22 mouse cellular contexts compared by ENCODE assay signal in the genomic region with DNA sequence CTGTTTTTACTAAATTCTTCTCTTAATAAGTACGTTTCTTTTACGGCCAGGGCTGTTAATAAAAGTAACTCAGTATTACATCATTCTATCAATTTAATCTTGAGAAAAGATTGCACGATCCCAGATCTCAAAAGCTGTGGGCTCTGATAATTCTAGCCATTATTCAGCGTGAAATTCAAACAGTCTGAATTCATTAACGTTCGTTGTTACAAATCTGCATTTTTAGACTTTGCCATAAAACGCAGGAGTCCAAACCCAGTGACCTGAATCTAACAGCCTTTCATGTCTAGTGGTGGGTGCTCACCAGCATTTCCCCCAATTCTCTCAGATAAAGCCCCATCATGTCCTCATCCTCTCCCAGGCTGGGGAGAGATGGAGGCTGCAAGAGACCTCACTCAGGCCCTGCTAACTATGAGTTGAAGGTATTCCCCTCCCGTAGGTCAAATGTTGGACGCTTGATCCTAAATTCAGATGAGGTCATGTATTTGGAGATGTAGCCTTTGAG. TPM values are rescaled to one million over a fixed set of nuclear protein-coding genes. Genes with fewer than 3 reads are reported as not detected.
DNase-seq lines count a peak whose midpoint lies in the region; ATAC-seq and TF ChIP-seq lines count a peak whose summit lies in the region.
"Had no signal": no experiment of that assay in that cellular context is flagged by ENCODE, and none has a peak within 500 bp of the region (broad histone marks: within the 10 kb centered on the region; RNA-seq: fewer than 3 reads in every experiment).

No protein-coding gene starts in this region.

- 51% methylated on average over 9 of the region's 9 CpGs for WGBS in hindbrain, embryonic 10.5 days
- WGBS in hindbrain, postnatal 0 days, result 33% methylated on average over 9 of the region's 9 CpGs
- WGBS in hindbrain, embryonic 11.5 days, result 49% methylated on average over 9 of the region's 9 CpGs
- 25% methylated on average over 9 of the region's 9 CpGs for WGBS in midbrain, embryonic 14.5 days

- H3K36me3 ChIP-seq in hindbrain, embryonic 10.5 days, result peaks cover 59% of the 10 kb centered on the region
- H3K36me3 ChIP-seq in hindbrain, postnatal 0 days (ENCODE audit: insufficient read depth, low read length), result no peaks in the 10 kb centered on the region
- 0 out of 2 replicates have a peak, but pooled peaks cover 2% of the 10 kb centered on the region for H3K36me3 ChIP-seq in hindbrain, embryonic 11.5 days (ENCODE audit: control insufficient read depth, insufficient read depth, low read length)
- H3K36me3 ChIP-seq in midbrain, embryonic 14.5 days (ENCODE audit: control insufficient read depth, insufficient read depth, low read length), result 0 out of 2 replicates have a peak, but pooled peaks cover 6% of the 10 kb centered on the region
- H3K36me3 ChIP-seq: hindbrain, embryonic 15.5 days; liver, embryonic 15.5 days had no signal

- H3K4me3 ChIP-seq in hindbrain, embryonic 10.5 days, result no peak overlapping the region
- H3K4me3 ChIP-seq in hindbrain, postnatal 0 days (ENCODE audit: low read length), result no peak overlapping the region
- no peak overlapping the region for H3K4me3 ChIP-seq in hindbrain, embryonic 11.5 days (ENCODE audit: low read depth, low read length)
- H3K4me3 ChIP-seq in midbrain, embryonic 14.5 days (replicated peaks; ENCODE audit: low read depth, low read length), result no peak overlapping the region
- H3K4me3 ChIP-seq: embryonic facial prominence, embryonic 15.5 days; hindbrain, embryonic 15.5 days; limb, embryonic 13.5 days; liver, embryonic 15.5 days had no signal

- DNase-seq in hindbrain, embryonic 10.5 days (ENCODE audit: low spot score), result no peak
- DNase-seq in hindbrain, postnatal 0 days (ENCODE audit: low spot score), result no peak
- DNase-seq in embryo, embryonic 10.5 days (ENCODE audit: low spot score), result peak; percentile 42
- peak; percentile 30 for DNase-seq in hindbrain, embryonic 11.5 days (ENCODE audit: low spot score)
- DNase-seq in midbrain, embryonic 14.5 days, result no peak
- no peak for DNase-seq in right cerebral cortex, postnatal 4 days
- DNase-seq: adrenal gland, adult 2 months; cerebellum, adult 18-20 months; cerebellum, postnatal 36 days; heart, adult 11 months; kidney, adult 11 months; kidney, postnatal 14 days; layer of hippocampus, adult 9-11 months; right cerebral cortex, postnatal 14 days had no signal

- no peak overlapping the region for H3K4me2 ChIP-seq in hindbrain, postnatal 0 days (ENCODE audit: low read depth, low read length)
- no peak overlapping the region for H3K4me2 ChIP-seq in hindbrain, embryonic 11.5 days (replicated peaks; ENCODE audit: low read depth, low read length)
- H3K4me2 ChIP-seq in midbrain, embryonic 14.5 days (ENCODE audit: low read length), result no peak overlapping the region; the same call in 1 of the 2 replicates
- H3K4me2 ChIP-seq: embryonic facial prominence, embryonic 15.5 days; hindbrain, embryonic 15.5 days; limb, embryonic 13.5 days; liver, embryonic 15.5 days had no signal

- ATAC-seq in hindbrain, postnatal 0 days, result no peak
- no peak for ATAC-seq in hindbrain, embryonic 11.5 days (ENCODE audit: low FRiP score)
- ATAC-seq in midbrain, embryonic 14.5 days (ENCODE audit: low FRiP score, low TSS enrichment), result no peak
- ATAC-seq in cerebellum, adult (ENCODE audit: insufficient number of reproducible peaks, low FRiP score, low TSS enrichment), result no peak
- ATAC-seq: lung, postnatal 0 days had no signal

- H3K27ac ChIP-seq in hindbrain, embryonic 10.5 days, result peak overlapping the region; percentile 80
- H3K27ac ChIP-seq in hindbrain, postnatal 0 days, result no peak overlapping the region
- H3K27ac ChIP-seq in hindbrain, embryonic 11.5 days (ENCODE audit: low read depth, low read length), result peak overlapping the region; percentile 37
- peak overlapping the region; percentile 45; the same call in 1 of the 2 replicates for H3K27ac ChIP-seq in midbrain, embryonic 14.5 days (replicated peaks; ENCODE audit: low read depth, low read length)
- H3K27ac ChIP-seq: embryonic facial prominence, embryonic 15.5 days; hindbrain, embryonic 15.5 days; limb, embryonic 13.5 days; liver, embryonic 15.5 days; stomach, postnatal 0 days had no signal

- H3K9me3 ChIP-seq in hindbrain, embryonic 10.5 days, result no peaks in the 10 kb centered on the region
- H3K9me3 ChIP-seq in hindbrain, postnatal 0 days (ENCODE audit: low read length), result no peaks in the 10 kb centered on the region
- no peaks in the 10 kb centered on the region for H3K9me3 ChIP-seq in hindbrain, embryonic 11.5 days (ENCODE audit: control insufficient read depth, low read length)
- no peaks in the 10 kb centered on the region for H3K9me3 ChIP-seq in midbrain, embryonic 14.5 days (ENCODE audit: control insufficient read depth, low read length)
- H3K9me3 ChIP-seq: embryonic facial prominence, embryonic 15.5 days; hindbrain, embryonic 15.5 days; limb, embryonic 13.5 days; liver, embryonic 15.5 days had no signal

- H3K4me1 ChIP-seq in hindbrain, embryonic 10.5 days (replicated peaks), result peaks cover 74% of the 10 kb centered on the region
- peaks cover 34% of the 10 kb centered on the region for H3K4me1 ChIP-seq in hindbrain, postnatal 0 days (ENCODE audit: insufficient read depth, low read length)
- H3K4me1 ChIP-seq in hindbrain, embryonic 11.5 days (replicated peaks; ENCODE audit: control insufficient read depth, insufficient read depth, low read length), result peaks cover 17% of the 10 kb centered on the region; the same call in 1 of the 2 replicates
- peaks cover 56% of the 10 kb centered on the region for H3K4me1 ChIP-seq in midbrain, embryonic 14.5 days (ENCODE audit: control insufficient read depth, insufficient read depth, low read length)
- H3K4me1 ChIP-seq: liver, embryonic 15.5 days had no signal

- H3K9ac ChIP-seq in hindbrain, postnatal 0 days (replicated peaks; ENCODE audit: low read length), result no peak overlapping the region
- no peak overlapping the region for H3K9ac ChIP-seq in hindbrain, embryonic 11.5 days (ENCODE audit: low read depth, low read length)
- no peak overlapping the region for H3K9ac ChIP-seq in midbrain, embryonic 14.5 days (replicated peaks; ENCODE audit: low read length)
- H3K9ac ChIP-seq: embryonic facial prominence, embryonic 15.5 days; hindbrain, embryonic 15.5 days; limb, embryonic 13.5 days; liver, embryonic 15.5 days had no signal

- H3K27me3 ChIP-seq in hindbrain, embryonic 10.5 days (ENCODE audit: insufficient read depth, poor library complexity, severe bottlenecking), result no peaks in the 10 kb centered on the region
- H3K27me3 ChIP-seq in hindbrain, postnatal 0 days (ENCODE audit: insufficient read depth, low read length), result no peaks in the 10 kb centered on the region
- H3K27me3 ChIP-seq in hindbrain, embryonic 11.5 days (ENCODE audit: control insufficient read depth, insufficient read depth, low read length), result no peaks in the 10 kb centered on the region
- H3K27me3 ChIP-seq in midbrain, embryonic 14.5 days (ENCODE audit: control insufficient read depth, insufficient read depth, low read length), result no peaks in the 10 kb centered on the region
- H3K27me3 ChIP-seq: embryonic facial prominence, embryonic 15.5 days; hindbrain, embryonic 15.5 days; limb, embryonic 13.5 days; liver, embryonic 15.5 days had no signal

- TF ChIP-seq CTCF in hindbrain, postnatal 0 days (IDR thresholded peaks at IDR 0.05; ENCODE audit: low read depth), result no peak

RNA-seq across cellular contexts. Expression of gene Fgfr2, which starts 50.0 kb away (rescaled TPM):
- 87.4 and 92.5 TPM in 2 replicates for polyA plus RNA-seq in hindbrain, embryonic 10.5 days (2016; fragmentation: Nextera tagmentation; extraction: Ambion mirVana)
- total RNA-seq in hindbrain, postnatal 0 days (2014; rRNA removed), result 33.2 and 49.0 TPM in 2 replicates
- 17.3 and 17.5 TPM in 2 replicates for polyA plus RNA-seq in hindbrain, postnatal 0 days (2015; fragmentation: Nextera tagmentation; extraction: Ambion mirVana)
- polyA plus RNA-seq in hindbrain, embryonic 11.5 days (2014; fragmentation: Nextera tagmentation; extraction: Ambion mirVana), result 71.3 and 80.6 TPM in 2 replicates
- 15.4 and 28.1 TPM in 2 replicates for polyA plus RNA-seq in midbrain, embryonic 14.5 days (2014; fragmentation: Nextera tagmentation; extraction: Ambion mirVana)
- total RNA-seq: CH12.LX had no signal

RNA-seq across cellular contexts. Expression of gene Ctbp2, which starts 51.0 kb away (rescaled TPM):
- 119 and 123 TPM in 2 replicates for polyA plus RNA-seq in hindbrain, embryonic 10.5 days (2016; fragmentation: Nextera tagmentation; extraction: Ambion mirVana)
- 89.0 and 105 TPM in 2 replicates for total RNA-seq in hindbrain, postnatal 0 days (2014; rRNA removed)
- polyA plus RNA-seq in hindbrain, postnatal 0 days (2015; fragmentation: Nextera tagmentation; extraction: Ambion mirVana), result 39.6 and 40.6 TPM in 2 replicates
- 132 and 134 TPM in 2 replicates for polyA plus RNA-seq in hindbrain, embryonic 11.5 days (2014; fragmentation: Nextera tagmentation; extraction: Ambion mirVana)
- 59.2 and 75.2 TPM in 2 replicates for polyA plus RNA-seq in midbrain, embryonic 14.5 days (2014; fragmentation: Nextera tagmentation; extraction: Ambion mirVana)

Comparison
In these comparisons a context has a peak if more than half of its experiments do, and no peak if none do; other contexts are left out.
1. DNase-seq: peak in embryo, embryonic 10.5 days (single experiment) and hindbrain, embryonic 11.5 days (single experiment); none in hindbrain, embryonic 10.5 days (single experiment), hindbrain, postnatal 0 days (single experiment), midbrain, embryonic 14.5 days (single experiment) and right cerebral cortex, postnatal 4 days (single experiment).